Mouse (Mus musculus) cerebellum, adult (tissue): ENCODE measurements around the gene Cldn34d.
A peak's percentile ranks its signal among the peaks of the same experiment; 100 is the strongest.

Source experiments
- ATAC-seq: cut with Nextera tagmentation; 2 replicates; pipeline ENCODE4 v1.9.2; 2017; ENCODE audit warnings: mild to moderate bottlenecking, moderate library complexity, mixed read lengths; ENCODE audit not compliant: insufficient number of reproducible peaks, low FRiP score, low TSS enrichment

The Cldn34d gene

GRCm38 (mm10) chrX:76602824-76603223 is at the start of gene Cldn34d:
Gene Cldn34d, minus strand, starts transcription at chrX:76602924.
- ATAC-seq: no peak

GRCm38 (mm10) chrX:76598459-76599206 is 4.1 kb downstream of the Cldn34d start:
- ATAC-seq: peak; percentile 100
